Mouse (Mus musculus) small intestine, adult 2 months (tissue): ENCODE data around the gene Ephx1.

Experiments
- CTCF ChIP-seq: fragments of 200-500 bp; IDR thresholded peaks from 2 replicates; pipeline ENCODE4 v1.5.1; 2012; ENCODE audit warnings: low read depth, mild to moderate bottlenecking, control low read depth, inconsistent platforms, low read length, moderate library complexity, mixed read lengths; ENCODE audit not compliant: insufficient replicate concordance, insufficient read length; ENCODE audit errors: extremely low read depth
- POLR2A ChIP-seq: fragments of 200-500 bp; IDR thresholded peaks from 2 replicates; pipeline ENCODE4 v1.6.1; 2012; ENCODE audit warnings: low read depth, mild to moderate bottlenecking, control low read depth, inconsistent platforms, low read length, moderate library complexity

DNA sequence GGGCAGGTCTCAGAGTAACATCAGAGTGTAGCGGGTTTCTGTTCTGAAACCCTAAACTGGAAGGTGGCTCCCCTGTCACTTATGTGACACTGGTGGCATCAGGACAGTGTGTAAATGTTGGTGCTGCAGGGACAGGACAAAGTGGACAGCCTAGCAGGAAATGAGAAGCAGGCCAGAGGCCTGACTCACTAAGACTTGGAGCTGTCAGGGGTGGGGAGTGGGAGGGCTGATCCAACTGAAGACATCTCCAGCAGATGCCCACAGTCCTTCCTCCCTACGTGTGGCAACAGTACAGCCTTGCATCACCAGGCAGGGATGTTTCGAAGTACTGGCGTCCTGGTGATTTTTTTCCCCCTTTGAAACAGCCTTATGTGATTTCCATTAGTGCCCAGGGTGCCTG is 76.2 kb downstream of the Ephx1 start:
- no peak for TF ChIP-seq CTCF
- TF ChIP-seq POLR2A, result no peak
